Mouse (Mus musculus) intestine, embryonic 14.5 days (tissue): Measurements from ENCODE around the gene Igsf9. TPM values are rescaled to one million over a fixed set of nuclear protein-coding genes. Genes with fewer than 3 reads are reported as not detected.

ENCODE experiments used
- ATAC-seq: fragments of 200-750 bp; cut with Nextera tagmentation; replicated peaks from 2 replicates; pipeline ENCODE4 v1.8.0; 2017; ENCODE audit warnings: low read depth, moderate number of reproducible peaks, moderate TSS enrichment, moderate library complexity; ENCODE audit not compliant: low FRiP score, low TSS enrichment
- DNase-seq: peaks from one replicate; pipeline ENCODE4 v3.0.0-alpha.2; 2018; ENCODE audit warnings: low spot score
- H3K27ac ChIP-seq: fragments of 300-500 bp; sonication (generic); 2 replicates; pipeline ENCODE4 v1.5.1; 2014; ENCODE audit warnings: low read depth, mild to moderate bottlenecking, control low read depth
- H3K27me3 ChIP-seq: fragments of 300-500 bp; sonication (generic); replicated peaks from 2 replicates; pipeline ENCODE4 v1.6.1; 2014; ENCODE audit warnings: low read length, control low read depth; ENCODE audit not compliant: control insufficient read depth, insufficient read depth
- H3K36me3 ChIP-seq: fragments of 300-500 bp; sonication (generic); 2 replicates; pipeline ENCODE4 v1.6.1; 2014; ENCODE audit warnings: low read length, control low read depth; ENCODE audit not compliant: control insufficient read depth, insufficient read depth
- H3K4me1 ChIP-seq: fragments of 300-500 bp; sonication (generic); replicated peaks from 2 replicates; pipeline ENCODE4 v1.6.1; 2014; ENCODE audit warnings: low read length, control low read depth, mixed read lengths; ENCODE audit not compliant: control insufficient read depth, insufficient read depth
- H3K4me2 ChIP-seq: fragments of 300-500 bp; sonication (generic); 2 replicates; pipeline ENCODE4 v1.6.1; 2014; ENCODE audit warnings: low read length
- H3K4me3 ChIP-seq: fragments of 300-500 bp; sonication (generic); 2 replicates; pipeline ENCODE4 v1.5.1; 2014; ENCODE audit warnings: low read depth, low read length, control low read depth, mixed read lengths
- H3K9ac ChIP-seq: fragments of 300-500 bp; sonication (generic); 2 replicates; pipeline ENCODE4 v1.6.1; 2014; ENCODE audit warnings: mild to moderate bottlenecking, low read length
- H3K9me3 ChIP-seq: fragments of 300-500 bp; sonication (generic); 2 replicates; pipeline ENCODE4 v1.6.1; 2016; ENCODE audit warnings: low read length, control low read depth; ENCODE audit not compliant: control insufficient read depth
- WGBS: fragments of 180-500 bp; shearing (Covaris S2); extraction: QIAGEN DNeasy Blood & Tissue Kit; methylation state at CpG from one replicate; pipeline ENCODE4 v1.1.7; 2014; 5-methylcytosine and 5-hydroxymethylcytosine counted together
- polyA plus RNA-seq: library from polyadenylated mRNA; unstranded; fragments of >200 nt; fragmentation: Nextera tagmentation; extraction: Ambion mirVana; gene quantifications from 2 replicates; pipeline ENCODE4 v1.2.1, GENCODE M21; 2014

Igsf9 gene
- polyA plus RNA-seq, 1 experiment from 2014 or later, result 40.9 TPM

GRCm38 (mm10) chr1:172458041-172458440, 23.5 kb upstream of the Igsf9 start:
- 86% methylated on average over 3 of the region's 3 CpGs for WGBS
- Histone ChIP-seq H3K36me3 (no peaks in the 10 kb centered on the region), H3K4me2 (no peak overlapping the region), H3K9me3 (no peaks in the 10 kb centered on the region), H3K27ac (no peak overlapping the region), H3K9ac (no peak overlapping the region), H3K27me3 (no peaks in the 10 kb centered on the region), H3K4me3 (no peak overlapping the region), H3K4me1 (no peaks in the 10 kb centered on the region)
- DNase-seq, result no peak
- no peak for ATAC-seq

- WGBS, result 50% methylated on average over 2 of the region's 2 CpGs
- 0 out of 2 replicates have a peak, but pooled peaks cover 2% of the 10 kb centered on the region for H3K4me1 ChIP-seq
- no peaks in the 10 kb centered on the region for H3K27me3 ChIP-seq
- H3K4me3 ChIP-seq, result no peak overlapping the region
- no peak overlapping the region for H3K9ac ChIP-seq
- no peak overlapping the region for H3K4me2 ChIP-seq
- 0 out of 2 replicates have a peak overlapping the region, but pooled peaks have one; percentile 39 for H3K27ac ChIP-seq
- no peaks in the 10 kb centered on the region for H3K36me3 ChIP-seq
- ATAC-seq, result no peak
- DNase-seq, result no peak
- no peaks in the 10 kb centered on the region for H3K9me3 ChIP-seq
These were observed 20.0 kb upstream of the Igsf9 start for GRCm38 (mm10) chr1:172461602-172462001.

GRCm38 (mm10) chr1:172462534-172462933, 19.1 kb upstream of the Igsf9 start:
- H3K4me2 ChIP-seq, result no peak overlapping the region
- ATAC-seq, result peak; percentile 81
- no peak overlapping the region for H3K4me3 ChIP-seq
- no peak overlapping the region for H3K9ac ChIP-seq
- H3K27me3 ChIP-seq, result no peaks in the 10 kb centered on the region
- DNase-seq, result no peak
- 65% methylated on average over 3 of the region's 3 CpGs for WGBS
- H3K36me3 ChIP-seq, result no peaks in the 10 kb centered on the region
- peak overlapping the region; percentile 39; the same call in 1 of the 2 replicates for H3K27ac ChIP-seq
- H3K4me1 ChIP-seq, result 0 out of 2 replicates have a peak, but pooled peaks cover 2% of the 10 kb centered on the region
- no peaks in the 10 kb centered on the region for H3K9me3 ChIP-seq

GRCm38 (mm10) chr1:172463387-172464333, 17.9 kb upstream of the Igsf9 start:
- Histone ChIP-seq H3K9me3 (no peaks in the 10 kb centered on the region), H3K36me3 (no peaks in the 10 kb centered on the region), H3K4me1 (0 out of 2 replicates have a peak, but pooled peaks cover 2% of the 10 kb centered on the region), H3K9ac (no peak overlapping the region), H3K27me3 (no peaks in the 10 kb centered on the region), H3K4me2 (no peak overlapping the region), H3K27ac (no peak overlapping the region), H3K4me3 (no peak overlapping the region)
- DNase-seq (no peak), ATAC-seq (no peak)
- 77% methylated on average over 16 of the region's 16 CpGs for WGBS

- no peak for DNase-seq
- H3K4me3 ChIP-seq, result no peak overlapping the region
- no peak overlapping the region for H3K4me2 ChIP-seq
- WGBS, result 83% methylated on average over 11 of the region's 11 CpGs
- H3K4me1 ChIP-seq, result peaks cover 10% of the 10 kb centered on the region
- H3K9ac ChIP-seq, result no peak overlapping the region
- no peaks in the 10 kb centered on the region for H3K36me3 ChIP-seq
- no peak for ATAC-seq
- no peaks in the 10 kb centered on the region for H3K9me3 ChIP-seq
- no peak overlapping the region for H3K27ac ChIP-seq
- no peaks in the 10 kb centered on the region for H3K27me3 ChIP-seq
These were observed 13.2 kb upstream of the Igsf9 start for GRCm38 (mm10) chr1:172468301-172468877.

GRCm38 (mm10) chr1:172469373-172469772, 12.2 kb upstream of the Igsf9 start:
- no peak for DNase-seq
- ATAC-seq, result no peak
- no peak overlapping the region for H3K27ac ChIP-seq
- H3K4me1 ChIP-seq, result peaks cover 7% of the 10 kb centered on the region
- 52% methylated on average over 5 of the region's 5 CpGs for WGBS
- no peak overlapping the region for H3K4me3 ChIP-seq
- no peaks in the 10 kb centered on the region for H3K36me3 ChIP-seq
- no peak overlapping the region for H3K4me2 ChIP-seq
- no peaks in the 10 kb centered on the region for H3K9me3 ChIP-seq
- no peaks in the 10 kb centered on the region for H3K27me3 ChIP-seq
- no peak overlapping the region for H3K9ac ChIP-seq

GRCm38 (mm10) chr1:172469810-172470448, 11.7 kb upstream of the Igsf9 start:
- Histone ChIP-seq H3K4me3 (no peak overlapping the region), H3K4me1 (peaks cover 8% of the 10 kb centered on the region), H3K9me3 (no peaks in the 10 kb centered on the region), H3K4me2 (no peak overlapping the region), H3K9ac (no peak overlapping the region), H3K36me3 (no peaks in the 10 kb centered on the region), H3K27me3 (no peaks in the 10 kb centered on the region), H3K27ac (no peak overlapping the region)
- ATAC-seq, result no peak
- no peak for DNase-seq
- WGBS, result 45% methylated on average over 8 of the region's 8 CpGs

GRCm38 (mm10) chr1:172472909-172473308, 8.7 kb upstream of the Igsf9 start:
- H3K4me1 ChIP-seq, result peaks cover 13% of the 10 kb centered on the region
- H3K9ac ChIP-seq, result no peak overlapping the region
- no peaks in the 10 kb centered on the region for H3K36me3 ChIP-seq
- no peak overlapping the region for H3K4me2 ChIP-seq
- H3K9me3 ChIP-seq, result no peaks in the 10 kb centered on the region
- H3K4me3 ChIP-seq, result no peak overlapping the region
- DNase-seq (no peak), ATAC-seq (no peak)
- H3K27me3 ChIP-seq, result no peaks in the 10 kb centered on the region
- no peak overlapping the region for H3K27ac ChIP-seq
